Mouse (Mus musculus) heart, embryonic 12.5 days (tissue): ENCODE results near the gene Rac3. TPM values are rescaled to one million over a fixed set of nuclear protein-coding genes. Genes with fewer than 3 reads are reported as not detected.

Source experiments
- ATAC-seq: fragments of 200-750 bp; cut with Nextera tagmentation; 2 replicates; pipeline ENCODE4 v1.8.0; 2017; ENCODE audit warnings: moderate TSS enrichment, moderate library complexity; ENCODE audit not compliant: insufficient number of reproducible peaks, low FRiP score
- H3K27ac ChIP-seq: fragments of 300-500 bp; sonication (generic); 2 replicates; pipeline ENCODE4 v1.5.1; 2016; ENCODE audit warnings: mild to moderate bottlenecking, moderate library complexity; ENCODE audit not compliant: poor library complexity, severe bottlenecking
- H3K27me3 ChIP-seq: fragments of 300-500 bp; sonication (generic); replicated peaks from 2 replicates; pipeline ENCODE4 v1.6.1; 2016; ENCODE audit warnings: mild to moderate bottlenecking, moderate library complexity
- H3K36me3 ChIP-seq: fragments of 300-500 bp; sonication (generic); 2 replicates; pipeline ENCODE4 v1.6.1; 2016; ENCODE audit warnings: mild to moderate bottlenecking, moderate library complexity
- H3K4me1 ChIP-seq: fragments of 300-500 bp; sonication (generic); replicated peaks from 2 replicates; pipeline ENCODE4 v1.6.1; 2016; ENCODE audit warnings: mild to moderate bottlenecking
- H3K4me2 ChIP-seq: fragments of 300-500 bp; sonication (generic); 2 replicates; pipeline ENCODE4 v1.6.1; 2016; ENCODE audit warnings: mild to moderate bottlenecking, moderate library complexity
- H3K4me3 ChIP-seq: fragments of 300-500 bp; sonication (generic); 2 replicates; pipeline ENCODE4 v1.5.1; 2016; ENCODE audit warnings: mild to moderate bottlenecking
- H3K9ac ChIP-seq: fragments of 300-500 bp; sonication (generic); 2 replicates; pipeline ENCODE4 v1.6.1; 2016; ENCODE audit warnings: mild to moderate bottlenecking, moderate library complexity
- H3K9me3 ChIP-seq: fragments of 300-500 bp; sonication (generic); replicated peaks from 2 replicates; pipeline ENCODE4 v1.6.1; 2016; ENCODE audit warnings: mild to moderate bottlenecking, moderate library complexity
- WGBS: fragments of 180-500 bp; shearing (Covaris S2); methylation state at CpG from one replicate; pipeline ENCODE4 v1.1.7; 2016; 5-methylcytosine and 5-hydroxymethylcytosine counted together
- polyA plus RNA-seq: library from polyadenylated mRNA; unstranded; fragments of >200 nt; fragmentation: Nextera tagmentation; extraction: Ambion mirVana; gene quantifications from 2 replicates; pipeline ENCODE4 v1.2.1, GENCODE M21; 2016

Rac3 gene
- polyA plus RNA-seq, 1 experiment from 2014 or later = 7.6 TPM

DNA sequence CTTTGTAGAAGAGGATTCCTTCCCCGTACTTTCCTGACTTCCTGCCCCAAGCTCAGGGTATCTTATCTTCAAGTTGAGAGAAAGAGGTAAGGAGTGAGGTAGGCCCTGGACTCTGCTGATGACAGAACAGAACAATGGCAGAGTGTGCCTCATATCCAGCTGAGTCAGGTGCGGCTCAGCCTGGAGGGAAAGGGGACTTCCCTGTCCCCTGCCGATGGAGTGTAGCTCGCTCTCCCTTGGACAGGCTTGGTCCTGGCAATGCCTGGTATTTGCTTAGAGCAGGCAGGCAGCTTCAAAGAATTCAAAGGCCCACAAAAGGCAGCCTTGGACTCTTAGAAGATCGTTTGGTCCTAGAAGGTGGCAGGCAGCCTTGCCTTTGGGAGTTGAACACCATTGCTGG, 15.2 kb upstream of the Rac3 start:
- 49% methylated on average over 5 of the region's 5 CpGs for WGBS
- Histone ChIP-seq H3K27me3 (no peaks in the 10 kb centered on the region), H3K9me3 (no peaks in the 10 kb centered on the region), H3K36me3 (peaks cover 40% of the 10 kb centered on the region), H3K27ac (peak overlapping the region; percentile 83; the same call in 1 of the 2 replicates), H3K4me2 (peak overlapping the region; percentile 37; the same call in 1 of the 2 replicates), H3K4me3 (no peak overlapping the region), H3K4me1 (peaks cover 52% of the 10 kb centered on the region), H3K9ac (no peak overlapping the region)
- no peak for ATAC-seq

DNA sequence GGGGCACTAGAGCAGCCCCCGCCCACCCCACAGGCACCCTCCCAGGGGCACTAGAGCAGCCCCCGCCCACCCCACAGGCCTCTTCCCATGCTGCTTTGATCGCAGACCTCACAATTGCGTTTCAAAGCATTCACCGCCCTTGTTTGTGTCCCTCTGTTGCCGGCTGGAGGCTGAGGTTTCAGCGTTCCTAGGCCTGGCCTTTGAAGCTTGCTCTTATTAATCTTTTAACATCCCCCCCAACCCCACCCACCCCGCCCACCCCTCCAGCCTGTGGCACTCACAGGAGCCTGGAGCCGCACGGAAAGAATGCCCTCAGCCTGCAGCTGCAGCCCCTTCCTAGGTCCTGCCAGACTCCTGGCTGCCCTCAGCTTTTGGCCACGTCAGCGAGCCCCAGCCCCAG, 14.0 kb upstream of the Rac3 start:
- Histone ChIP-seq H3K36me3 (peaks cover 31% of the 10 kb centered on the region), H3K4me3 (no peak overlapping the region), H3K27me3 (no peaks in the 10 kb centered on the region), H3K4me1 (peaks cover 52% of the 10 kb centered on the region), H3K9ac (peak overlapping the region; percentile 62), H3K4me2 (peak overlapping the region; percentile 32), H3K9me3 (no peaks in the 10 kb centered on the region), H3K27ac (peak overlapping the region; percentile 58)
- ATAC-seq = no peak
- WGBS = 20% methylated on average over 12 of the region's 12 CpGs

DNA sequence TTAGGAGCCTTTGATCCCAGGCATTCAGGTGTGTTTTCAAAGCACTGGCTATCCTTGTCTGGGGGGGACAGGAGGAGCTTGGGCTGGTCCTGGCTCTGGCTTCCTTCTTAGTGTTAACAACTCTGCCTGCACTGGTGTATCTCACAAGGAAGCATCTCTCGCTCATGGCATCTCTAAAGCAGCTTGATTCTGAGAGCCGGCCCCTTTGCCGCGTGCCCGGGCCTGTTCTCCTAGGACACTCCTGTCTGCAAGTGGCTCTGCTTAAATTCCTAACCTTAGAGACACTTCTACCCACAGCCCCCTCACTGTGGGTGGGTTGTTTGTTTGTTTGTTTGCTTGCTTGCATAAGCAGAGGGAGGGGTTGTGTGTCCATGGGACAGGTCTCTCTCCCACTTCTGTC, 13.3 kb upstream of the Rac3 start:
- Histone ChIP-seq H3K9ac (no peak overlapping the region), H3K27me3 (no peaks in the 10 kb centered on the region), H3K27ac (0 out of 2 replicates have a peak overlapping the region, but pooled peaks have one; percentile 58), H3K4me2 (0 out of 2 replicates have a peak overlapping the region, but pooled peaks have one; percentile 32), H3K36me3 (peaks cover 27% of the 10 kb centered on the region), H3K9me3 (no peaks in the 10 kb centered on the region), H3K4me1 (peaks cover 58% of the 10 kb centered on the region), H3K4me3 (no peak overlapping the region)
- 32% methylated on average over 5 of the region's 5 CpGs for WGBS
- no peak for ATAC-seq

DNA sequence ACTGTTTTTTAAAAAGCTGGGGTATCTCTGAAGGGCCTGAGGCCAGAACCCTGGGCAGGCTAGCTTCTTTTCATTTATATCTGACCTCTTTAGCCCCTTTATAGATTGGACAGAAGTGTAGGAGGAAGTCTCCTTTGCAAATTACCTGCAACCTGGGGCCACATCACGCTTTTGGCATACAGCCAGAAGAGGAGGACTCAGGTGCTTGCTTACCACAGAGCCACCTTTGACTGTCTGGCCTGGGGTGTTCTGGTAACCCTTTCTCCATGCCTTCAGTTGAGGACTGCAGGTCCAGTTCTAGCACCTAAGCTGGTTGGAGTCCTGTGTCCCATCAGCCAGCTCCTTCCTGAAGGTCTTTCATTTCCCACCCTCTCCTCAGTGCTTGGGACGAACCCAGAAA, 11.7 kb upstream of the Rac3 start:
- H3K4me2 ChIP-seq = no peak overlapping the region
- 78% methylated on average over 2 of the region's 2 CpGs for WGBS
- H3K9ac ChIP-seq = no peak overlapping the region
- no peaks in the 10 kb centered on the region for H3K9me3 ChIP-seq
- ATAC-seq = no peak
- H3K4me1 ChIP-seq = peaks cover 49% of the 10 kb centered on the region
- H3K36me3 ChIP-seq = peaks cover 27% of the 10 kb centered on the region
- H3K27me3 ChIP-seq = no peaks in the 10 kb centered on the region
- no peak overlapping the region for H3K4me3 ChIP-seq
- H3K27ac ChIP-seq = no peak overlapping the region

DNA sequence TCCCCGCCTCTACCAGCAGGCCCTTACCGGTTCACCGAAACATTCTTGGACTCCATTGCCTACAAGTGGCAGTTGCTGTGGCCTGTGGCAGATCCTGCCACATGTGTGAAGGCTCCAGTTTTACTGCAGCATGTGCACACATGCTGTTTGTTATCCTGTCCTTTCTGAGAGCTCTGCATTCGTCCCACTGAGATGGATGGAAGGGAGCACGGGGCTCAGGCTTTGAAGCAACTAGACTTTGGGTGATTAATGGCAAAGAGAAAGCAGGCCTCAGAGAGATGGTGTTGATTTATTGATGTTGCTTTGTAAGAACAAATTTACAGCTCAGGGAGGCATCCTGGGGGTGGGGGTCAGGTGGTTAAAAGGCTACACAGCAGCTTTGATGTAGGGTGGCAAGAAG, 10.6 kb upstream of the Rac3 start:
- Histone ChIP-seq H3K4me3 (no peak overlapping the region), H3K4me2 (no peak overlapping the region), H3K36me3 (peaks cover 28% of the 10 kb centered on the region), H3K27ac (no peak overlapping the region), H3K9me3 (no peaks in the 10 kb centered on the region), H3K4me1 (peaks cover 44% of the 10 kb centered on the region), H3K9ac (no peak overlapping the region), H3K27me3 (no peaks in the 10 kb centered on the region)
- whole genome bisulfite sequencing = 77% methylated on average over 5 of the region's 5 CpGs
- no peak for ATAC-seq

DNA sequence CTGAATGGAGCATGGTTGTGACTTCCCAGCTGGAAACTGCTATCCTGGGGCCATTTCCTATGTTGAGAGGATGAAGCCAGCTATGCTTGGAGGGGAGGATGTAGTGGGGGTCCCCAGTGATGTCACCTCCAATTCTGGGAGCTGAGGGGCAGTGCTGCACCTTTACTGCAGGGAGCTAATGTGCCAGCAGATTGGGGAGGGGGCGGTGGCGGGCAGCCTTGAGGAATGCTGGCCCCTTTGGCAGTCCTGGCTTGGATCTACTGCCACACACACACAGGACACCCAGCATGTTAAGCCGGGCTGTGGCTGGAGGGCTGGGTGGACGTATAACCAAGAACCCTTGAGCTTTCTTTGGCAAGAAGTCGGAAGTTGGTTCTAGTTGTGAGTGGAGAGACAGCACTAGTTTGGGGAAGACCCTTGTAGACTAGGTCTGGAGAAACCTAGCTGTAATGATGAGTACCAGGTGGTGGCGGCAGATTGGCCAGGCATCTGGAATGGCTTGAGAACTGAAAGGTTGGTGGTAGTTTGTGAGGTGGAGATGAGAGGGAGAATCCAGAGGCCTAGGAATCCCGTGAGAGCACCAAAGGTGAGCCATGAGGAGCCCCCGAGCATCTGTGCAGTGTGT, 9.2 kb upstream of the Rac3 start:
- 0 out of 2 replicates have a peak overlapping the region, but pooled peaks have one; percentile 65 for H3K9ac ChIP-seq

DNA sequence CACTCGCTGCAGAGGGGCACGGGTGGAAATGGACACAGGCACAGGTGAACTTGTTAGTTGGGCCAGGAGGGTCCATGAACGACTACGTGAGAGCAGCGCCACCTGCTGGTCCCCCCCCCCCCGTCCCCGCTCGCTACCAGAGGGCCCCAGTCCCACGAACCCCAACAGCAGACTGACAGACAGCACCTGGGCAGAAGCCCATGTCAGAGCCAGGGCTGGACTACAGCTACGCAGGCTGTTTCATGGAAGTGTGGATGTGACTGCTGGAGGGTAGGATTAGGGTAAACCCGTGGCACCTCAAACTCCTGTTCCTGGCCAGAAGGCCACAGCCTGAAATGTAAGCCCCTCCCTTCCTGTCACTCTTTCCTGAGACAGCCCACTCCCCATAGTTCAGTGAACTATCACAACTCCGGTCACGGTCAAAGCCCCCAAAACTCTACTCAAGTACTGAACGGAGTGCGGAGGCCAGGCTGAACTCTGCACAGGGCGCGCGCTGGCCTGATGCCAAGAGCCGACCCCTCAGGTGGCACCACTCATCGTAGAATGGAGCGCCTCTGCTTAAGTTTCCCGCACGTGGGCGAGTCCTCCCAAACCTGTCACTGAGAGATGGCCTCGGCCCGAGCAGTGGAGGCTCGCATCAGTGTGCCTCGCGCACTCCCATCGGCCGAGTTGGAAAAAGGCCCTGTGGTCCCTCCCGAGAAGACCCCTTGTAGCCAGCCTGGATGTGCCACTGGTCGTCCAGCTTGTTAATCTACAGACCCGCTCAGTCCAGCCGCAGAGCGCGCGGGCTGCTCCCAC, 8.3 kb upstream of the Rac3 start:
- peak overlapping the region; percentile 65 for H3K9ac ChIP-seq
- H3K4me1 ChIP-seq = peaks cover 21% of the 10 kb centered on the region
- H3K27ac ChIP-seq = peak overlapping the region; percentile 45
- peak; percentile 34 for ATAC-seq
- no peaks in the 10 kb centered on the region for H3K27me3 ChIP-seq
- H3K4me2 ChIP-seq = peak overlapping the region; percentile 96
- peak overlapping the region; percentile 55 for H3K4me3 ChIP-seq
- no peaks in the 10 kb centered on the region for H3K9me3 ChIP-seq
- peaks cover 45% of the 10 kb centered on the region for H3K36me3 ChIP-seq
- under 1% methylated on average over 38 of the region's 38 CpGs for WGBS

More for the DNA sequence above, 9.2 kb upstream of the Rac3 start:
- H3K27ac ChIP-seq = no peak overlapping the region
- peak overlapping the region; percentile 96 for H3K4me2 ChIP-seq
- H3K27me3 ChIP-seq = no peaks in the 10 kb centered on the region
- WGBS = 62% methylated on average over 8 of the region's 8 CpGs
- H3K9me3 ChIP-seq = no peaks in the 10 kb centered on the region
- peaks cover 36% of the 10 kb centered on the region for H3K36me3 ChIP-seq
- H3K4me3 ChIP-seq = no peak overlapping the region
- H3K4me1 ChIP-seq = peaks cover 30% of the 10 kb centered on the region
- ATAC-seq = no peak

DNA sequence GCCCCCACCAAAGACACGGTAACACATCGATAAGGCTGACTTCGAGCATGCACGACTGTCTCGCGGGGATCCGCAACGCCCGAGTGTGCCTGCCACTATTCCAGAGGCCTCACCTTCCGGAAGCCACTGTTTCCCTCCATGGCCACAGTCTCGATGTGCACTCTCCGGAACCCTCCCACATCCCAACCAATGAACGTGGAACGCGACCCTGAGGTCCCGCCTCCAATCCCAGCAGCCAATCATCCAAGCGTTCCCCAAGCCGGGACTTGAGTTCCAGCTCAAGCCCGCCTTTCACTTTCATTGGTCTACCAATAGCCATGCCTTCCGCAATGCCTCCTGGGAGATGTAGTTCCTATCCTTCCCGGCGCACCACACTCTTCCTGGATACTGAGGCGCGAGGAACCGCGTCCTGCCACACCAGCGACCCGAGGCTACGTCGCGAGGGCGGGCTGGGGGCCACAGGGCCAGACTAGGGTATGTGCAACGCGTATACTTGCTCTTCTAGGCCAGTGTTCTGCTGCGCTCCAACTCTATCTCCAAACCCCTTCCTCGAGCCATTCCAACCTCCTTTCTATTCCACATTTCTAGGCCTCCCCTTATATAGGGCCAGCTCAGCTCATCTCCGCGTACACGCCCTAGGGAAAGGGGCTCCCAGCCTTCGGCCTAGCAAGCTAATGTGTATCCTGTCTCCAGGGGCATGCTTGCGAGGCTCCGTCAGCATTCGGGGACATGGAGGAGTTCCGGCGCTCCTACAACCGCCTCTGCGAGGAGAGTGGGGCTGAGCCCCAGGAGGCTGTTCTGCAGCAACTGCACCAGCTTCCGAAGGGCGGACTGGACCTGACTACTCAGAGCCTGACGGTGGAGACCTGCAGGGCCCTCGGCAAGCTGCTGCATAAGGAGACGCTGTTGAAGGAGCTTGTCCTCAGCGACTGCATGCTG, 7.4 kb upstream of the Rac3 start, which contains the start of the genes Cenpx and Lrrc45:
Cenpx (minus strand) TSS at position 159 of the 939 bp plus-strand sequence.
Lrrc45 (plus strand) TSS at position 346 of the 939 bp plus-strand sequence.
- Histone ChIP-seq H3K9ac (peak within 1 kb of the TSS; percentile 71), H3K36me3 (peaks cover 49% of the 10 kb centered on the region), H3K9me3 (no peaks in the 10 kb centered on the region), H3K4me1 (peaks cover 19% of the 10 kb centered on the region), H3K27me3 (no peaks in the 10 kb centered on the region), H3K4me3 (peak within 1 kb of the TSS; percentile 55), H3K4me2 (peak within 1 kb of the TSS; percentile 96), H3K27ac (peak within 1 kb of the TSS; percentile 45)
- ATAC-seq = peak; percentile 93
- 2% methylated on average over 53 of the region's 53 CpGs for WGBS

DNA sequence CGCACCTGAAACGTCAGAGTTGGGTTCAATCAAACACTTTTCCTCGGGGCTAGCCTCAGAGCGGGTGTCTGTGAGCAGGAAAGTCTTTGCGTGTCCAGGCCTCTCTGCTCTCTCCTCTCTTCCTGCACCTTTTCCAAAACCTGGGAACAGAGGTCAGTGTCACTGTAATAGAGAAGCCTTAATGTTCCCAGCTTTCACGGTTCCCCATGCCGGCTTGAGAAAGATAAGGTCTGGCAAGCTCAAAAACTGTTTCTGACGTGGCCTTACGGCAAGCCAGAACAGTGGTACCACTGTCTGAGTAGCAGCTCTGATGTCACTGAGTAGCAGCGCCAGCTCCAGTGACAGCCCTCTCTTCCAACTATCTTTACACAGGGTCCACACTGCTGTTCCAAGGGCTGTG, 6.7 kb upstream of the Rac3 start:
- Histone ChIP-seq H3K9ac (peak overlapping the region; percentile 71), H3K4me2 (peak overlapping the region; percentile 96), H3K9me3 (no peaks in the 10 kb centered on the region), H3K27ac (no peak overlapping the region), H3K27me3 (peaks cover 4% of the 10 kb centered on the region; the same call in 1 of the 2 replicates), H3K4me1 (peaks cover 19% of the 10 kb centered on the region), H3K4me3 (peak overlapping the region; percentile 55), H3K36me3 (peaks cover 49% of the 10 kb centered on the region)
- 47% methylated on average over 10 of the region's 10 CpGs for WGBS
- no peak for ATAC-seq

DNA sequence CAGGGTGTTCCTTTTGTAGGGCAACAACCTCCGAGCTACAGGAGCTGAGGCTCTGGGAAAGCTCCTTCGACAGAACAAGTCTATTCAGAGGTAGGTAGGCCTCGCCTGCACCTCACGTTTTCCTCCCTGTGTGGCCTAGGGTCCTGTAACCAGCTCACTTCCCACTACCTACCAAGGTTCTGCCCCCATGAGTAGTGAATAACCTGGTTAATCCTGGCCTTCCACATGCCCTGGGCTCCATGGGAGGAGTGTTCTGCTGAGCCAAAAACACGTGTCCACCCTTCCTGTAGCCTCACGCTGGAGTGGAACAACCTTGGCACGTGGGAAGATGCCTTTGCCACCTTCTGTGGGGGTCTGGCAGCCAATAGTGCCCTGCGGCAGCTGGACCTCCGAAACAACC, 6.1 kb upstream of the Rac3 start:
- Histone ChIP-seq H3K4me1 (peaks cover 19% of the 10 kb centered on the region), H3K9me3 (no peaks in the 10 kb centered on the region), H3K4me2 (peak overlapping the region; percentile 96), H3K27me3 (peaks cover 9% of the 10 kb centered on the region), H3K4me3 (no peak overlapping the region), H3K36me3 (peaks cover 49% of the 10 kb centered on the region), H3K9ac (no peak overlapping the region), H3K27ac (no peak overlapping the region)
- no peak for ATAC-seq
- WGBS = 85% methylated on average over 9 of the region's 9 CpGs
